Mouse (Mus musculus) hindbrain, embryonic 13.5 days (tissue): Measurements from ENCODE around the gene Cfap74. TPM values are rescaled to one million over a fixed set of nuclear protein-coding genes. Genes with fewer than 3 reads are reported as not detected.

Source experiments
- ATAC-seq: fragments of 200-750 bp; cut with Nextera tagmentation; 2 replicates; pipeline ENCODE4 v1.8.0; 2017; ENCODE audit warnings: moderate TSS enrichment; ENCODE audit not compliant: low FRiP score
- H3K27ac ChIP-seq: fragments of 300-500 bp; sonication (generic); 2 replicates; pipeline ENCODE4 v1.5.1; 2015; ENCODE audit warnings: inconsistent platforms, mild to moderate bottlenecking, moderate library complexity
- H3K27me3 ChIP-seq: fragments of 300-500 bp; sonication (generic); 2 replicates; pipeline ENCODE4 v1.6.1; 2015; ENCODE audit warnings: mild to moderate bottlenecking, inconsistent platforms
- H3K36me3 ChIP-seq: fragments of 300-500 bp; sonication (generic); 2 replicates; pipeline ENCODE4 v1.6.1; 2015; ENCODE audit warnings: mild to moderate bottlenecking, inconsistent platforms
- H3K4me1 ChIP-seq: fragments of 300-500 bp; sonication (generic); replicated peaks from 2 replicates; pipeline ENCODE4 v1.6.1; 2015; ENCODE audit warnings: inconsistent platforms
- H3K4me2 ChIP-seq: fragments of 300-500 bp; sonication (generic); 2 replicates; pipeline ENCODE4 v1.6.1; 2015; ENCODE audit warnings: inconsistent platforms, mild to moderate bottlenecking, moderate library complexity
- H3K4me3 ChIP-seq: fragments of 300-500 bp; sonication (generic); 2 replicates; pipeline ENCODE4 v1.5.1; 2015; ENCODE audit warnings: mild to moderate bottlenecking, inconsistent platforms
- H3K9ac ChIP-seq: fragments of 300-500 bp; sonication (generic); 2 replicates; pipeline ENCODE4 v1.6.1; 2015; ENCODE audit warnings: mild to moderate bottlenecking, inconsistent platforms
- H3K9me3 ChIP-seq: fragments of 300-500 bp; sonication (generic); 2 replicates; pipeline ENCODE4 v1.6.1; 2016; ENCODE audit warnings: inconsistent platforms
- WGBS: fragments of 180-500 bp; shearing (Covaris S2); methylation state at CpG from one replicate; pipeline ENCODE4 v1.1.7; 2015; 5-methylcytosine and 5-hydroxymethylcytosine counted together
- polyA plus RNA-seq: library from polyadenylated mRNA; unstranded; fragments of >200 nt; fragmentation: Nextera tagmentation; extraction: Ambion mirVana; gene quantifications from 2 replicates; pipeline ENCODE4 v1.2.1, GENCODE M21; 2015

The Cfap74 gene
- polyA plus RNA-seq, 1 experiment from 2014 or later: 3.5 TPM

GRCm38 (mm10) chr4:155381974-155382373 lies 27.0 kb upstream of the Cfap74 start:
- Histone ChIP-seq H3K27ac (no peak overlapping the region), H3K27me3 (peaks cover 6% of the 10 kb centered on the region; the same call in 1 of the 2 replicates), H3K9me3 (no peaks in the 10 kb centered on the region), H3K4me1 (peaks cover 9% of the 10 kb centered on the region), H3K9ac (no peak overlapping the region), H3K4me2 (no peak overlapping the region), H3K36me3 (no peaks in the 10 kb centered on the region), H3K4me3 (no peak overlapping the region)
- 39% methylated on average over 7 of the region's 7 CpGs for WGBS
- no peak for ATAC-seq

GRCm38 (mm10) chr4:155382752-155383151 lies 26.2 kb upstream of the Cfap74 start:
- 17% methylated on average over 9 of the region's 9 CpGs for WGBS
- Histone ChIP-seq H3K4me3 (no peak overlapping the region), H3K4me1 (peaks cover 9% of the 10 kb centered on the region), H3K27ac (no peak overlapping the region), H3K4me2 (no peak overlapping the region), H3K36me3 (no peaks in the 10 kb centered on the region), H3K9me3 (no peaks in the 10 kb centered on the region), H3K9ac (0 out of 2 replicates have a peak overlapping the region, but pooled peaks have one; percentile 29), H3K27me3 (peaks cover 6% of the 10 kb centered on the region; the same call in 1 of the 2 replicates)
- ATAC-seq: no peak

GRCm38 (mm10) chr4:155383326-155383725 lies 25.7 kb upstream of the Cfap74 start:
- no peaks in the 10 kb centered on the region for H3K9me3 ChIP-seq
- H3K4me3 ChIP-seq: no peak overlapping the region
- H3K36me3 ChIP-seq: no peaks in the 10 kb centered on the region
- H3K4me2 ChIP-seq: no peak overlapping the region
- 83% methylated on average over 4 of the region's 4 CpGs for WGBS
- H3K27me3 ChIP-seq: peaks cover 6% of the 10 kb centered on the region; the same call in 1 of the 2 replicates
- H3K27ac ChIP-seq: no peak overlapping the region
- H3K4me1 ChIP-seq: peaks cover 9% of the 10 kb centered on the region
- no peak for ATAC-seq
- H3K9ac ChIP-seq: no peak overlapping the region

GRCm38 (mm10) chr4:155387166-155387565 lies 21.8 kb upstream of the Cfap74 start:
- no peaks in the 10 kb centered on the region for H3K36me3 ChIP-seq
- H3K4me3 ChIP-seq: no peak overlapping the region
- 85% methylated on average over 8 of the region's 8 CpGs for WGBS
- H3K9ac ChIP-seq: no peak overlapping the region
- H3K4me1 ChIP-seq: peaks cover 7% of the 10 kb centered on the region
- no peak overlapping the region for H3K27ac ChIP-seq
- no peak overlapping the region for H3K4me2 ChIP-seq
- no peak for ATAC-seq
- peaks cover 6% of the 10 kb centered on the region; the same call in 1 of the 2 replicates for H3K27me3 ChIP-seq
- H3K9me3 ChIP-seq: no peaks in the 10 kb centered on the region

- no peaks in the 10 kb centered on the region for H3K9me3 ChIP-seq
- ATAC-seq: no peak
- no peak overlapping the region for H3K27ac ChIP-seq
- H3K4me2 ChIP-seq: no peak overlapping the region
- 87% methylated on average over 5 of the region's 5 CpGs for WGBS
- H3K4me3 ChIP-seq: no peak overlapping the region
- H3K9ac ChIP-seq: no peak overlapping the region
- no peaks in the 10 kb centered on the region for H3K36me3 ChIP-seq
- H3K4me1 ChIP-seq: peaks cover 11% of the 10 kb centered on the region
- peaks cover 71% of the 10 kb centered on the region for H3K27me3 ChIP-seq
Measured at GRCm38 (mm10) chr4:155395471-155395870, 13.5 kb upstream of the Cfap74 start.

- H3K27ac ChIP-seq: no peak overlapping the region
- no peaks in the 10 kb centered on the region for H3K9me3 ChIP-seq
- no peak overlapping the region for H3K4me3 ChIP-seq
- no peak overlapping the region for H3K4me2 ChIP-seq
- WGBS: 87% methylated on average over 4 of the region's 4 CpGs
- no peak for ATAC-seq
- no peak overlapping the region for H3K9ac ChIP-seq
- H3K27me3 ChIP-seq: peaks cover 78% of the 10 kb centered on the region
- H3K4me1 ChIP-seq: peaks cover 11% of the 10 kb centered on the region
- H3K36me3 ChIP-seq: no peaks in the 10 kb centered on the region
Measured at GRCm38 (mm10) chr4:155396751-155397150, 12.2 kb upstream of the Cfap74 start.

- H3K27ac ChIP-seq: no peak within 1 kb of the TSS
- H3K9me3 ChIP-seq: no peaks in the 10 kb centered on the region
- peak within 1 kb of the TSS; percentile 56 for H3K9ac ChIP-seq
- peaks cover 78% of the 10 kb centered on the region for H3K27me3 ChIP-seq
- H3K36me3 ChIP-seq: no peaks in the 10 kb centered on the region
- peak within 1 kb of the TSS; percentile 76 for H3K4me2 ChIP-seq
- ATAC-seq: peak; percentile 61; the same call in 1 of the 2 replicates
- H3K4me1 ChIP-seq: peaks cover 11% of the 10 kb centered on the region
- WGBS: 1% methylated on average over 52 of the region's 57 CpGs
- peak within 1 kb of the TSS; percentile 44 for H3K4me3 ChIP-seq
Measured at GRCm38 (mm10) chr4:155397511-155398221, 11.3 kb upstream of the Cfap74 start, which contains the start of gene Gabrd. Gene Gabrd (minus strand): TSS chr4:155398112.

GRCm38 (mm10) chr4:155398222-155398540 lies 10.8 kb upstream of the Cfap74 start:
- H3K9me3 ChIP-seq: no peaks in the 10 kb centered on the region
- peak overlapping the region; percentile 44 for H3K4me3 ChIP-seq
- H3K9ac ChIP-seq: peak overlapping the region; percentile 56
- peaks cover 74% of the 10 kb centered on the region for H3K27me3 ChIP-seq
- peaks cover 11% of the 10 kb centered on the region for H3K4me1 ChIP-seq
- no peak for ATAC-seq
- no peaks in the 10 kb centered on the region for H3K36me3 ChIP-seq
- no peak overlapping the region for H3K27ac ChIP-seq
- peak overlapping the region; percentile 76 for H3K4me2 ChIP-seq
- WGBS: 4% methylated on average over 9 of the region's 9 CpGs

GRCm38 (mm10) chr4:155401121-155401520 lies 7.9 kb upstream of the Cfap74 start:
- peaks cover 11% of the 10 kb centered on the region for H3K4me1 ChIP-seq
- no peaks in the 10 kb centered on the region for H3K9me3 ChIP-seq
- no peak overlapping the region for H3K4me3 ChIP-seq
- H3K9ac ChIP-seq: no peak overlapping the region
- WGBS: 73% methylated on average over 7 of the region's 7 CpGs
- ATAC-seq: no peak
- H3K27me3 ChIP-seq: peaks cover 50% of the 10 kb centered on the region
- no peak overlapping the region for H3K27ac ChIP-seq
- no peaks in the 10 kb centered on the region for H3K36me3 ChIP-seq
- H3K4me2 ChIP-seq: no peak overlapping the region

- Histone ChIP-seq H3K9me3 (no peaks in the 10 kb centered on the region), H3K27me3 (peaks cover 42% of the 10 kb centered on the region), H3K9ac (no peak overlapping the region), H3K27ac (no peak overlapping the region), H3K4me2 (no peak overlapping the region), H3K4me3 (no peak overlapping the region), H3K4me1 (peaks cover 8% of the 10 kb centered on the region), H3K36me3 (no peaks in the 10 kb centered on the region)
- 73% methylated on average over 1 of the region's 1 CpGs for WGBS
- no peak for ATAC-seq
Measured at GRCm38 (mm10) chr4:155402489-155402888, 6.5 kb upstream of the Cfap74 start.

GRCm38 (mm10) chr4:155408695-155409057 lies 314 bp upstream of the Cfap74 start:
- Histone ChIP-seq H3K4me2 (peak overlapping the region; percentile 79), H3K36me3 (no peaks in the 10 kb centered on the region), H3K4me1 (peaks cover 10% of the 10 kb centered on the region), H3K27ac (no peak overlapping the region), H3K27me3 (peaks cover 5% of the 10 kb centered on the region; the same call in 1 of the 2 replicates), H3K9me3 (no peaks in the 10 kb centered on the region), H3K4me3 (peak overlapping the region; percentile 55), H3K9ac (peak overlapping the region; percentile 21; the same call in 1 of the 2 replicates)
- peak; percentile 44; the same call in 1 of the 2 replicates for ATAC-seq
- WGBS: 4% methylated on average over 8 of the region's 8 CpGs

GRCm38 (mm10) chr4:155412124-155412523 lies 3.1 kb downstream of the Cfap74 start:
- Histone ChIP-seq H3K27me3 (0 out of 2 replicates have a peak, but pooled peaks cover 2% of the 10 kb centered on the region), H3K36me3 (no peaks in the 10 kb centered on the region), H3K27ac (no peak overlapping the region), H3K9me3 (no peaks in the 10 kb centered on the region), H3K4me1 (peaks cover 10% of the 10 kb centered on the region), H3K4me2 (no peak overlapping the region), H3K9ac (no peak overlapping the region), H3K4me3 (no peak overlapping the region)
- WGBS: 96% methylated on average over 6 of the region's 6 CpGs
- no peak for ATAC-seq
